Mouse (Mus musculus) induced T-regulatory cell, adult 2 months (primary cell): Measurements from ENCODE around the gene Olfr1047.
"Not testable (repeated sequence)": the region's sequence is repeated elsewhere in the genome, so short reads cannot be mapped to it uniquely, and the experiment has no call there.

ENCODE experiments used
- DNase-seq: peaks from one replicate; pipeline ENCODE4 v3.0.0-alpha.2; 2012; ENCODE audit warnings: low read depth

Gene Olfr1047

GRCm38 (mm10) chr2:86231301-86231700 lies at the start of gene Olfr1047:
Gene Olfr1047, minus strand, starts transcription at chr2:86231401.
- DNase-seq, result no peak

DNA sequence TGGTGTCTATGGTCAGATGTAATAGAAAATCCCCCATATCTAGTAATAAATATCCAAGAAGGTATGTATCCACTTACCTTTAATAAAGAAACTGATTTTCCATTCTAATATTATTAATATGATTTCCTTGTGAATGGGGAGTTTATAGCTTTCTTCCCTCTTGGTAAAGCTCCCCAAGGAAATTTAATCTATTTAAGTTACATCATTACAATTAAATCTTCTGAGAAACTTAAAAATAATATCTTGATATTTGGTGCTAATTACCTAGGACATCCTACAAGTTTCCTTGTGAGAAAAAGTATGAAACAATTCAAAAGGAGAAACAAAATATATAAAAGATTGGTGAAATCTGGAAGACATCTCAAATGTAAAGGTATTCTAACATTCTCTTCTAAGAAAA lies 47.8 kb upstream of the Olfr1047 start, which contains the start of gene Olfr1051:
Gene Olfr1051 (minus strand): TSS at position 101 of the 400 bp plus-strand sequence.
- DNase-seq, result not testable (repeated sequence)

GRCm38 (mm10) chr2:86258228-86258627 lies 27.0 kb upstream of the Olfr1047 start, which contains the start of gene Olfr1049:
Gene Olfr1049, minus strand, starts transcription at chr2:86258328.
- DNase-seq, result not testable (repeated sequence)

- no peak for DNase-seq
Observed at GRCm38 (mm10) chr2:86240189-86240588, 9.0 kb upstream of the Olfr1047 start, which contains the start of gene Olfr1048. Gene Olfr1048, minus strand, starts transcription at chr2:86240289.

GRCm38 (mm10) chr2:86219214-86219613 lies 12.0 kb downstream of the Olfr1047 start, which contains the start of gene Olfr1046:
Gene Olfr1046, minus strand, starts transcription at chr2:86219314.
- DNase-seq, result no peak

DNA sequence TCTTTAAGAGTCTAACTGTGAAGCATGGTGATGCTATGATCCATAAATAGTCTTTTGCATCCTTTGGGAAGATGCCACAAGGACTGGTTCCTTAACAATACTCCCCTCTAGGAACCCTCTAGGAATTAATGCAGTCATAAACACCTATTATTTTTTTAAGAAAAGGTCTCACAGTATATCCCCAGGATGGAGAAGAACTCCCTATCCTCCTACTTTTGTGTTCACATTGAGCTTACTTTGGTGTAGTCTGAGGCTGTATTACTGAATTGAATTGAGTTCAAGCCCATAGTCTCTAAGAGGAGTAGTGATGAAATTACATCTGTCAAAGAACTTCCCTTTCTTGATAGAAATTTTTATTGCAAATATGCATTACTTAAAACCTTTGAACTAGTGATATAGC lies 28.3 kb downstream of the Olfr1047 start, which contains the start of gene Olfr1045:
Gene Olfr1045 (minus strand): TSS at position 101 of the 400 bp plus-strand sequence.
- no peak for DNase-seq

- DNase-seq, result no peak
Observed at GRCm38 (mm10) chr2:86195863-86196262, 35.3 kb downstream of the Olfr1047 start.

- no peak for DNase-seq
Observed at GRCm38 (mm10) chr2:86185583-86185982, 45.6 kb downstream of the Olfr1047 start, which contains the start of gene Olfr52. Gene Olfr52, minus strand, starts transcription at chr2:86185683.

DNA sequence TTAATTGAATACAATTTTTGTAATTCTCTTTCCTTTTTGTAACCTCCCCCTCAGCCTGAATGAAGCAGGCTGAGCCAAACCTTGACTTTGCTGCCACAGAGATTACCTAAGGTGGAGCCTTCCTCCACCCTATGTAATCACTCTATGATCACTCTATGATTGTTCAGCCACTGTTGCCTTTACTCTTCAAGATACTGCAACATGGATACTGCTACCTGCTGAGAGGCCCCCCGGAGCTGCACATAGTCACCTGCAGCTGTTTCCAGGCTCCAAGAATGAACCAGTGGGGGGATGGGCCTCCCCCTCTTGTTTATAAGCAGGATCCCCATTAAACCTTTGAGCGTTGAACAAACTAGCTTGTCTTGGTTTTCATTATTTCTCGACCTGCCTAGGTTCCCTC lies 51.3 kb downstream of the Olfr1047 start:
- no peak for DNase-seq

- DNase-seq, result no peak
Observed at GRCm38 (mm10) chr2:86177720-86178119, 53.5 kb downstream of the Olfr1047 start, which contains the start of gene Olfr1044. Gene Olfr1044, minus strand, starts transcription at chr2:86177820.
